Mouse (Mus musculus): ENCODE measurements at regions not wholly inside any gene's neighbourhood (a gene's known extent, or its start where the extent isn't known, plus 50 kb on each side); places are given as distances from the start of the nearest gene placed in this dataset.

DNA sequence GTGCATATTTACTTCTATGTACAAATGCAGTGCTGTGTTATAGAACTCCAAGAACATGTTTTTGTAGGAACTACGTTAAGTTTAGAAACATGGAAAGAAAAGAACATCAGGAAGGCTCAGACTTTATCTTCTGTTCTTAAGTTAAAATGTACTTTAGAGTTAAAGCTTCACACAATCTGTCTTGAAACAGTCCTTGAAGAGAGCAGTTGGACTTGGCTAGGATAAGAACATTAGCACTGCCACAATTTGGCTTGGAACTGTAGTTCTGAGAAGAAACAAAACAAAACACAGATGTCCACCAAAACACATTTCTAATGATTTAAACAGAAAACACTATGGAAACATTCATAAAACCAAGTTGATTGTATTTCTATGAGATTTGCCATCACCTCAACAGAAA, 564.5 kb upstream of the Nova1 start:
- WGBS, result 78% methylated on average over 1 of the region's 1 CpGs
- no peaks in the 10 kb centered on the region for H3K9me3 ChIP-seq (ENCODE audit: control insufficient read depth, low read length)
- H3K4me3 ChIP-seq (ENCODE audit: low read depth, low read length), result no peak overlapping the region
- H3K27ac ChIP-seq (replicated peaks), result no peak overlapping the region
- H3K9ac ChIP-seq (ENCODE audit: low read length), result no peak overlapping the region
- no peak for ATAC-seq (ENCODE audit: low FRiP score, low TSS enrichment)
- DNase-seq (ENCODE audit: low spot score), result no peak
- no peaks in the 10 kb centered on the region for H3K27me3 ChIP-seq (ENCODE audit: control insufficient read depth, insufficient read depth, low read length)
- no peak overlapping the region for H3K4me2 ChIP-seq (replicated peaks; ENCODE audit: low read depth)
- TF ChIP-seq EP300 (optimal IDR thresholded peaks at IDR 0.05) (no peak), CTCF (IDR thresholded peaks at IDR 0.05; ENCODE audit: low read depth) (no peak)
- H3K36me3 ChIP-seq (ENCODE audit: control insufficient read depth, insufficient read depth, low read length), result no peaks in the 10 kb centered on the region
- no peaks in the 10 kb centered on the region for H3K4me1 ChIP-seq (replicated peaks; ENCODE audit: control insufficient read depth, insufficient read depth)

DNA sequence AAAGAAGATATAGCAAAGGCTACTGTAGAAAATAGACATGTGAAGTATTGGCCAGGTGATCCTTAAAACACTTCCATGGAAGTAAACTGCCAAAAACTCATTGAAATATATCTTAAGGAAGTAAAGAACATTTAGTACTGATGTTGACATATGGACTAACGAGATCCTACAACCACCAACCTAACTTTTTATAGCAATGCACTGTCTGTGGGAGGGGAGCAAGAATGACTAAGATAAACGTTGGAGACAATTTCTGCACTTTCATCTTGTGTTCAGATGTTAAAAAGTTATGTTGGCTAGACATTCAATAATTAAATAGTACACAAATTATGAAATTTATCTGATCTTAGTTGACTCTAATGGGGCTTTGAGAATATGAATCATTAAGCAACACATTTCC, 534.5 kb upstream of the Nova1 start:
- Histone ChIP-seq H3K9ac (ENCODE audit: low read length) (no peak overlapping the region), H3K4me3 (ENCODE audit: low read depth, low read length) (no peak overlapping the region), H3K4me2 (replicated peaks; ENCODE audit: low read depth) (no peak overlapping the region), H3K27ac (replicated peaks) (no peak overlapping the region), H3K36me3 (ENCODE audit: control insufficient read depth, insufficient read depth, low read length) (no peaks in the 10 kb centered on the region), H3K4me1 (replicated peaks; ENCODE audit: control insufficient read depth, insufficient read depth) (no peaks in the 10 kb centered on the region), H3K27me3 (ENCODE audit: control insufficient read depth, insufficient read depth, low read length) (no peaks in the 10 kb centered on the region), H3K9me3 (ENCODE audit: control insufficient read depth, low read length) (no peaks in the 10 kb centered on the region)
- TF ChIP-seq CTCF (IDR thresholded peaks at IDR 0.05; ENCODE audit: low read depth) (no peak), EP300 (optimal IDR thresholded peaks at IDR 0.05) (no peak)
- DNase-seq (ENCODE audit: low spot score) (no peak), ATAC-seq (ENCODE audit: low FRiP score, low TSS enrichment) (no peak)
- WGBS, result 51% methylated on average over 2 of the region's 2 CpGs

- DNase-seq (ENCODE audit: low spot score), result no peak
- H3K9me3 ChIP-seq (ENCODE audit: control insufficient read depth, low read length), result no peaks in the 10 kb centered on the region
- no peak overlapping the region for H3K4me2 ChIP-seq (replicated peaks; ENCODE audit: low read depth)
- no peak for TF ChIP-seq CTCF (IDR thresholded peaks at IDR 0.05; ENCODE audit: low read depth)
- no peak for TF ChIP-seq EP300 (optimal IDR thresholded peaks at IDR 0.05)
- no peak overlapping the region for H3K9ac ChIP-seq (ENCODE audit: low read length)
- no peaks in the 10 kb centered on the region for H3K36me3 ChIP-seq (ENCODE audit: control insufficient read depth, insufficient read depth, low read length)
- 77% methylated on average over 1 of the region's 1 CpGs for WGBS
- no peaks in the 10 kb centered on the region for H3K4me1 ChIP-seq (replicated peaks; ENCODE audit: control insufficient read depth, insufficient read depth)
- no peak for ATAC-seq (ENCODE audit: low FRiP score, low TSS enrichment)
- no peak overlapping the region for H3K27ac ChIP-seq (replicated peaks)
- no peaks in the 10 kb centered on the region for H3K27me3 ChIP-seq (ENCODE audit: control insufficient read depth, insufficient read depth, low read length)
- H3K4me3 ChIP-seq (ENCODE audit: low read depth, low read length), result no peak overlapping the region
These were observed 532.5 kb upstream of the Nova1 start for GRCm38 (mm10) chr12:47351229-47351628.

GRCm38 (mm10) chr12:47313413-47313812, 494.7 kb upstream of the Nova1 start:
- no peak overlapping the region for H3K9ac ChIP-seq (ENCODE audit: low read length)
- no peaks in the 10 kb centered on the region for H3K27me3 ChIP-seq (ENCODE audit: control insufficient read depth, insufficient read depth, low read length)
- ATAC-seq (ENCODE audit: low FRiP score, low TSS enrichment) (no peak), DNase-seq (ENCODE audit: low spot score) (no peak)
- H3K9me3 ChIP-seq (ENCODE audit: control insufficient read depth, low read length), result no peaks in the 10 kb centered on the region
- H3K4me2 ChIP-seq (replicated peaks; ENCODE audit: low read depth), result no peak overlapping the region
- peak; percentile 54 for TF ChIP-seq CTCF (IDR thresholded peaks at IDR 0.05; ENCODE audit: low read depth)
- TF ChIP-seq EP300 (optimal IDR thresholded peaks at IDR 0.05), result no peak
- H3K4me1 ChIP-seq (replicated peaks; ENCODE audit: control insufficient read depth, insufficient read depth), result no peaks in the 10 kb centered on the region
- H3K4me3 ChIP-seq (ENCODE audit: low read depth, low read length), result no peak overlapping the region
- H3K27ac ChIP-seq (replicated peaks), result no peak overlapping the region
- no peaks in the 10 kb centered on the region for H3K36me3 ChIP-seq (ENCODE audit: control insufficient read depth, insufficient read depth, low read length)
- WGBS, result 15% methylated on average over 2 of the region's 2 CpGs

GRCm38 (mm10) chr12:47275904-47276303, 457.2 kb upstream of the Nova1 start:
- Histone ChIP-seq H3K4me3 (ENCODE audit: low read depth, low read length) (no peak overlapping the region), H3K36me3 (ENCODE audit: control insufficient read depth, insufficient read depth, low read length) (no peaks in the 10 kb centered on the region), H3K9me3 (ENCODE audit: control insufficient read depth, low read length) (no peaks in the 10 kb centered on the region), H3K27ac (replicated peaks) (no peak overlapping the region), H3K4me1 (replicated peaks; ENCODE audit: control insufficient read depth, insufficient read depth) (no peaks in the 10 kb centered on the region), H3K4me2 (replicated peaks; ENCODE audit: low read depth) (no peak overlapping the region), H3K9ac (ENCODE audit: low read length) (no peak overlapping the region), H3K27me3 (ENCODE audit: control insufficient read depth, insufficient read depth, low read length) (no peaks in the 10 kb centered on the region)
- TF ChIP-seq CTCF (IDR thresholded peaks at IDR 0.05; ENCODE audit: low read depth) (no peak), EP300 (optimal IDR thresholded peaks at IDR 0.05) (no peak)
- 35% methylated on average over 3 of the region's 3 CpGs for WGBS
- ATAC-seq (ENCODE audit: low FRiP score, low TSS enrichment) (no peak), DNase-seq (ENCODE audit: low spot score) (no peak)

- H3K9me3 ChIP-seq (ENCODE audit: control insufficient read depth, low read length), result no peaks in the 10 kb centered on the region
- no peaks in the 10 kb centered on the region for H3K4me1 ChIP-seq (replicated peaks; ENCODE audit: control insufficient read depth, insufficient read depth)
- H3K27ac ChIP-seq (replicated peaks), result no peak overlapping the region
- ATAC-seq (ENCODE audit: low FRiP score, low TSS enrichment), result no peak
- H3K36me3 ChIP-seq (ENCODE audit: control insufficient read depth, insufficient read depth, low read length), result no peaks in the 10 kb centered on the region
- no peak overlapping the region for H3K9ac ChIP-seq (ENCODE audit: low read length)
- H3K27me3 ChIP-seq (ENCODE audit: control insufficient read depth, insufficient read depth, low read length), result no peaks in the 10 kb centered on the region
- no peak for DNase-seq (ENCODE audit: low spot score)
- H3K4me3 ChIP-seq (ENCODE audit: low read depth, low read length), result no peak overlapping the region
- whole genome bisulfite sequencing, result 84% methylated on average over 2 of the region's 2 CpGs
- TF ChIP-seq CTCF (IDR thresholded peaks at IDR 0.05; ENCODE audit: low read depth) (no peak), EP300 (optimal IDR thresholded peaks at IDR 0.05) (no peak)
- no peak overlapping the region for H3K4me2 ChIP-seq (replicated peaks; ENCODE audit: low read depth)
These were observed 453.6 kb upstream of the Nova1 start for GRCm38 (mm10) chr12:47272309-47272708.
